Mouse (Mus musculus) midbrain, embryonic 13.5 days (tissue): ENCODE measurements around the gene Rec8. TPM values are rescaled to one million over a fixed set of nuclear protein-coding genes. Genes with fewer than 3 reads are reported as not detected.

ENCODE experiments used
- ATAC-seq: fragments of 200-750 bp; cut with Nextera tagmentation; 2 replicates; pipeline ENCODE4 v1.8.0; 2017; ENCODE audit warnings: mild to moderate bottlenecking, moderate TSS enrichment, moderate library complexity
- H3K27ac ChIP-seq: fragments of 300-500 bp; sonication (generic); 2 replicates; pipeline ENCODE4 v1.5.1; 2015; ENCODE audit warnings: inconsistent platforms, mild to moderate bottlenecking, moderate library complexity
- H3K27me3 ChIP-seq: fragments of 300-500 bp; sonication (generic); 2 replicates; pipeline ENCODE4 v1.6.1; 2015; ENCODE audit warnings: mild to moderate bottlenecking, inconsistent platforms
- H3K36me3 ChIP-seq: fragments of 300-500 bp; sonication (generic); 2 replicates; pipeline ENCODE4 v1.6.1; 2015; ENCODE audit warnings: mild to moderate bottlenecking, inconsistent platforms
- H3K4me1 ChIP-seq: fragments of 300-500 bp; sonication (generic); replicated peaks from 2 replicates; pipeline ENCODE4 v1.6.1; 2015; ENCODE audit warnings: inconsistent platforms
- H3K4me2 ChIP-seq: fragments of 300-500 bp; sonication (generic); replicated peaks from 2 replicates; pipeline ENCODE4 v1.6.1; 2015; ENCODE audit warnings: moderate library complexity, mild to moderate bottlenecking, inconsistent platforms
- H3K4me3 ChIP-seq: fragments of 300-500 bp; sonication (generic); replicated peaks from 2 replicates; pipeline ENCODE4 v1.5.1; 2015; ENCODE audit warnings: mild to moderate bottlenecking, inconsistent platforms
- H3K9ac ChIP-seq: fragments of 300-500 bp; sonication (generic); replicated peaks from 2 replicates; pipeline ENCODE4 v1.6.1; 2015; ENCODE audit warnings: mild to moderate bottlenecking, inconsistent platforms
- H3K9me3 ChIP-seq: fragments of 300-500 bp; sonication (generic); 2 replicates; pipeline ENCODE4 v1.6.1; 2016; ENCODE audit warnings: mild to moderate bottlenecking, inconsistent platforms
- WGBS: fragments of 180-500 bp; shearing (Covaris S2); methylation state at CpG from one replicate; pipeline ENCODE4 v1.1.7; 2015; 5-methylcytosine and 5-hydroxymethylcytosine counted together
- polyA plus RNA-seq: library from polyadenylated mRNA; unstranded; fragments of >200 nt; fragmentation: Nextera tagmentation; extraction: Ambion mirVana; gene quantifications from 2 replicates; pipeline ENCODE4 v1.2.1, GENCODE M21; 2015

Rec8 gene
- 6.6 and 7.3 TPM in 2 replicates for polyA plus RNA-seq

DNA sequence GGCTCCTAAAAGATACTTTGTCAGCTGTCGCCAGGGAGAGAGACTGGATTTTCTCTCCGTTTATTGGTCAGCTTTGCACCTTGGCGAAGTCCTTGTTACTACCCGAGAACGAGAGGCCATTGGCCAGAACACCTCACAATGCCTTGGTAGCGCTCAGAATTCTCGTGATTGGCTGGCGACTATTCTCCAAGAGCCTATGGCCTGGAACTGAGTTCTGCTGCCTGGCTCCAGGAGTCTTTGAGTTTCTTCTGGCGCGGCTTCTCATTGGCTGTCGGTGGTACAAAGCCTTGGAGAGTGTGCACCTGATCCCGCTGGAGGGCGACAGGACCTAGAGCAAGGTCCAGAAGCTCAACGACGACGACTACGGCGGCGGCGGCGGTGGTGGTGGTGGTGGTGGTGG lies at the start of gene Rec8:
TSS of gene Rec8 (plus strand) at position 216 of the 400 bp plus-strand sequence.
- Histone ChIP-seq H3K27me3 (no peaks in the 10 kb centered on the region), H3K4me2 (peak within 1 kb of the TSS; percentile 29), H3K27ac (no peak within 1 kb of the TSS), H3K4me3 (peak within 1 kb of the TSS; percentile 23), H3K9ac (no peak within 1 kb of the TSS), H3K9me3 (no peaks in the 10 kb centered on the region), H3K36me3 (no peaks in the 10 kb centered on the region), H3K4me1 (no peaks in the 10 kb centered on the region)
- 26% methylated on average over 21 of the region's 21 CpGs for WGBS
- peak; percentile 75 for ATAC-seq

DNA sequence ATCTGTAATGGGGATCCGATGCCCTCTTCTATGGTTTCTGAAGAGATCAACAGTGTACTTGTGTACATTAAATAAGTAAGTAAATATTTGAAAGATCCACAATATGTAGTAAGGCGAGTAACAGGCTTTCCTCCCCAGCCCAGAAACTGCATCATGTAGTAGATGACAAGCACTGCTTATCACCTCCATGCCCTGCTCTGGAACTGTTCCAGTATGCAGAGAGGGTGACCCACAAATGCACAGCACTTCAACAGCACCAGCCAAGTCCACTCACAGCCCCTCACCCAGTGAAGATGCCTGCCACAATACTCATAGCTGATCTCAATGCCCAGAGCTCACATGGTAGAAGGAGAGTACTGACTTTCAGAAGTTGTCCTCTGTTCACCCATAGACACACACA lies 47.2 kb upstream of the Rec8 start:
- 88% methylated on average over 2 of the region's 2 CpGs for WGBS
- Histone ChIP-seq H3K4me1 (no peaks in the 10 kb centered on the region), H3K27ac (no peak overlapping the region), H3K27me3 (no peaks in the 10 kb centered on the region), H3K9ac (no peak overlapping the region), H3K9me3 (no peaks in the 10 kb centered on the region), H3K4me3 (no peak overlapping the region), H3K36me3 (peaks cover 55% of the 10 kb centered on the region), H3K4me2 (no peak overlapping the region)
- ATAC-seq = no peak

DNA sequence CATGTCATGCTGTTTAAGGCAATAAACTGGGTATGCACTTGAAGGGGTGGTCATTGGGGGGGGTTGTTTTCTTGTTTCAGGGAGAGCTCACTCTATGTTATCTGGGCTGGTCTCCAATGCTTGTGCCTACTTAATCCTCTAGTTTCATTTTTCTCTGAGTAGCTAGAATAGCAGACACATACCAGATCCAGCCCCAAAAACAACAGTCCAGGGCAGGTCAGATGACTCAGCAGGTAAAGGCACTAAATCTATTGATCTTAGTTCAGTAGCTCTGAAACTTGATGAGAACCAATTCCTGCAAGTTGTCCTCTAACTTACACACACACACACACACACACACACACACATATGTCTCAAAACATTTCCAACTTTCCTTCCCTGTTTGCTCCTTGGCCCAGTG lies 46.1 kb upstream of the Rec8 start:
- H3K27ac ChIP-seq = no peak overlapping the region
- H3K4me2 ChIP-seq = no peak overlapping the region
- no peaks in the 10 kb centered on the region for H3K27me3 ChIP-seq
- H3K9ac ChIP-seq = no peak overlapping the region
- H3K4me1 ChIP-seq = no peaks in the 10 kb centered on the region
- no peaks in the 10 kb centered on the region for H3K9me3 ChIP-seq
- peaks cover 43% of the 10 kb centered on the region for H3K36me3 ChIP-seq
- ATAC-seq = no peak
- no peak overlapping the region for H3K4me3 ChIP-seq

DNA sequence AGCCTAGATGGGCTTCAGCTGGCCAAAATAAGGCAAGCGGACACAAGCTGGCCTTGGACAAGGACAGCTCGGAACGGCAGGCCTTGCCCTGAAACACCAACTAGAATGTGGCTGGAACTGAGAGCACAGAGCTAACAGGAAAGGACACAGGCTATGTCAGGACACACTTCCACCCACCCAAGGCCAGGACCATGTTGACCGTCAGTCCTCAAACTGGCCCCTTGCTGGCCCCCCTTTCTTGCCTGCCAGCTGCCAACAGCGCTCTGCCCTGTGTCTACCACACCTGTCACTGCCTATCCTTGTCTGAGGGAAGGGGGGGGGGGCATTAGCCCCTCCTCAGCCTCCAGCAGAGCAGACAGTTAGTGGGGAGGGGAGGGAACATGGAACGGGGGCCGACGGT lies 42.5 kb upstream of the Rec8 start, which contains the start of gene Fitm1:
TSS of gene Fitm1 (plus strand) at position 316 of the 400 bp plus-strand sequence.
- Histone ChIP-seq H3K27me3 (no peaks in the 10 kb centered on the region), H3K36me3 (peaks cover 14% of the 10 kb centered on the region), H3K4me3 (no peak within 1 kb of the TSS), H3K9ac (no peak within 1 kb of the TSS), H3K9me3 (no peaks in the 10 kb centered on the region), H3K4me1 (peaks cover 20% of the 10 kb centered on the region), H3K4me2 (no peak within 1 kb of the TSS), H3K27ac (no peak within 1 kb of the TSS)
- no peak for ATAC-seq
- WGBS = 79% methylated on average over 8 of the region's 8 CpGs

DNA sequence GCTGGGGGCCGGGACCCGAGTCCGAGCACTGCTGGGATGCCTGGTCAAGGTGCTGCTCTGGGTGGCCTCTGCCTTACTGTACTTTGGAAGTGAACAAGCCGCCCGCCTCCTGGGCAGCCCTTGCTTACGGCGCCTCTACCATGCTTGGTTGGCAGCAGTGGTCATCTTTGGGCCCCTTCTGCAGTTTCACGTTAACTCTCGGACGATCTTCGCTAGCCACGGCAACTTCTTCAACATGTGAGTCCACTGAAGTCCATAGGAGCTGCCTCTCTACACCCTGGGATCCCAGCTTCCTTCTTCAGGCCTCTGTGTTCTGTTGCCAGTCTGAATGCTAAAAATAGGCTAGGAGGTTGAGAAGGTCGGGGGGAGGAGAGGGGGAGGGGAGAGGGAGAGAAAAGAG lies 42.1 kb upstream of the Rec8 start:
- no peak overlapping the region for H3K9ac ChIP-seq
- no peak for ATAC-seq
- WGBS = 77% methylated on average over 13 of the region's 13 CpGs

DNA sequence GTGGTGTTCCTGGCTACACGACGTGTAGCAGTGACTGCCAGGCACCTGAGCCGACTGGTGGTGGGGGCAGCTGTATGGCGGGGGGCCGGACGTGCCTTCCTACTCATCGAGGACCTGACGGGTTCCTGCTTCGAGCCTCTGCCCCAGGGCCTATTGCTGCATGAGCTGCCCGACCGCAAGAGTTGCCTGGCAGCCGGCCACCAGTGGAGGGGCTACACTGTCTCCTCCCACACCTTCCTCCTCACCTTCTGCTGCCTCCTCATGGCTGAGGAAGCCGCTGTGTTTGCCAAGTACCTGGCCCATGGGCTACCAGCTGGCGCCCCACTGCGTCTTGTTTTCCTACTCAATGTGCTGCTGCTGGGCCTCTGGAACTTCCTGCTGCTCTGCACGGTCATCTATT lies 41.5 kb upstream of the Rec8 start:
- H3K27me3 ChIP-seq = no peaks in the 10 kb centered on the region

More for the DNA sequence above, 42.1 kb upstream of the Rec8 start:
- no peaks in the 10 kb centered on the region for H3K27me3 ChIP-seq
- H3K27ac ChIP-seq = no peak overlapping the region
- H3K36me3 ChIP-seq = peaks cover 14% of the 10 kb centered on the region
- H3K4me2 ChIP-seq = no peak overlapping the region
- no peak overlapping the region for H3K4me3 ChIP-seq
- peaks cover 20% of the 10 kb centered on the region for H3K4me1 ChIP-seq
- no peaks in the 10 kb centered on the region for H3K9me3 ChIP-seq

DNA sequence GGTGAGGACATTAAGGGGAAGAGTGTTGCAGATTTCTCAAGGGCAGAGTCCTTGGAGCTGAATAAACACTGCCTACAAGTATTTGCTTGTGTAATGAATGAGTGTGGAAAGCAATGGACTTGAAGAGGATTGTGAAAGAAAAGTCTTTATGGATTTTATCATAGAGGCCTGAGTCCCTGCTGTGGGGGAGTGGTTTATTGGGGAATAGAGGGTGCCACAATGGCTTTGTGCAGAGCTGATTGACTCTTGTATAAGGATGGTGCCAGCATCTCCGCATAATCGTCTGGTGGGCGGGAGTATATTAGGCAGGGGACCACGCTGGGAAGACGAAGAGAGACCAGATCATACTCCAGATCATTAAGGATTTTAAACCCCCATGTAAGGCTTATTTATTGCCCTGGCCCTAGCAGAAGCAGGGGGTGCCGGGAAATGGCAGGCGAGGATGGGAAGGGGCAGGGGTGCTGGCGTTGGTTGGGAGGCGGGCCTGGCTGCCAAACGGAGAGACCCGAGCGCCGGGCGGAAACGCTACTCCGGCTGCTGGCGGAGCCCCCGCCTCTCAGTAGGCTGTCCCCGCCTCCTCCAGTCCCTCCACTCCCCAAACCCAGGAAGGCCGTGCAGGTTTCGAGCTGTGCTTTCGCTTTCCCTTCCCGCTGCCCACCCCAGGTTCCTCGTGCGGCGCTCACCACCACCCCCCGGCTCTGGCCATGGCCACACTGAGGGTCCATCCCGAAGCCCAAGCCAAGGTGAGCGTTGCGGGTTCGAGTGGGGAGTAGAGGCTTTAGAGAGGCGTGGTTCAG lies 39.8 kb upstream of the Rec8 start, which contains the start of gene Psme1:
TSS of gene Psme1 (plus strand) at position 253 of the 797 bp plus-strand sequence.
- peak within 1 kb of the TSS; percentile 53 for H3K4me3 ChIP-seq
- peak; percentile 94 for ATAC-seq
- H3K27ac ChIP-seq = peak within 1 kb of the TSS; percentile 86
- peak within 1 kb of the TSS; percentile 81 for H3K9ac ChIP-seq
- no peaks in the 10 kb centered on the region for H3K9me3 ChIP-seq
- peak within 1 kb of the TSS; percentile 88 for H3K4me2 ChIP-seq
- H3K27me3 ChIP-seq = no peaks in the 10 kb centered on the region
- under 1% methylated on average over 31 of the region's 32 CpGs for WGBS
- peaks cover 21% of the 10 kb centered on the region for H3K36me3 ChIP-seq
- peaks cover 20% of the 10 kb centered on the region for H3K4me1 ChIP-seq

More for the DNA sequence above, 41.5 kb upstream of the Rec8 start:
- Histone ChIP-seq H3K4me3 (no peak overlapping the region), H3K9me3 (no peaks in the 10 kb centered on the region), H3K9ac (no peak overlapping the region), H3K4me2 (no peak overlapping the region), H3K4me1 (peaks cover 20% of the 10 kb centered on the region), H3K36me3 (peaks cover 17% of the 10 kb centered on the region), H3K27ac (no peak overlapping the region)
- 85% methylated on average over 16 of the region's 16 CpGs for WGBS
- ATAC-seq = no peak

DNA sequence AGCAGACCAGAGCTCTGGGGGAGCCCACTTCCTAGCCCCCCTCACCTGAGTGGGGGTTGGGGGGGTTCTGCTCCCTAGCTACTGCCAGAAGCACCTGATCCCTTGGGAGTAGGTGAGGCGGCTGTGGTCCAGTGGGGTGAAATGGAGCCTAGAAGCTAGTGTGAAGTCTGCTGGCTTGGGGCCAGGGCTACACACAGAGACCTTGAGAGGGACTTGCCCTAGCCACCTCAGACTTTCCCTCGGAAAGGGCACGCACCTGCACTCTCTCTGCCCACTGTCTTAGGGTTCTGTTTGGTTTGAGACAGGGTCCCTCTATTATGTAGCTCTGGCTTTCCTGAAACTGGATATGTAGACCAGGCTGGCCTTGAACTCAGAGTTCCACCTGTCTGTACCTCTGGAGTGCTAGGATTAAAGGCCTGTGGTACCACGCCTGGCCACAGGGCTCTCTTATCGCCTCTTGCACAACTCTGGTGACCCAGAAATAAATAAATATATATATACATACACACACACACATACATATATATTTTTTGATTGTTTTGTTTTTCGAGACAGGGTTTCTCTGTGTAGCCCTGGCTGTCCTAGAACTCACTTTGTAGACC lies 39.1 kb upstream of the Rec8 start:
- Histone ChIP-seq H3K36me3 (peaks cover 21% of the 10 kb centered on the region), H3K27me3 (no peaks in the 10 kb centered on the region), H3K9me3 (no peaks in the 10 kb centered on the region), H3K4me1 (peaks cover 20% of the 10 kb centered on the region), H3K4me2 (peak overlapping the region; percentile 88), H3K27ac (peak overlapping the region; percentile 86), H3K4me3 (peak overlapping the region; percentile 53), H3K9ac (peak overlapping the region; percentile 81)
- WGBS = 34% methylated on average over 6 of the region's 6 CpGs
- peak; percentile 55 for ATAC-seq

DNA sequence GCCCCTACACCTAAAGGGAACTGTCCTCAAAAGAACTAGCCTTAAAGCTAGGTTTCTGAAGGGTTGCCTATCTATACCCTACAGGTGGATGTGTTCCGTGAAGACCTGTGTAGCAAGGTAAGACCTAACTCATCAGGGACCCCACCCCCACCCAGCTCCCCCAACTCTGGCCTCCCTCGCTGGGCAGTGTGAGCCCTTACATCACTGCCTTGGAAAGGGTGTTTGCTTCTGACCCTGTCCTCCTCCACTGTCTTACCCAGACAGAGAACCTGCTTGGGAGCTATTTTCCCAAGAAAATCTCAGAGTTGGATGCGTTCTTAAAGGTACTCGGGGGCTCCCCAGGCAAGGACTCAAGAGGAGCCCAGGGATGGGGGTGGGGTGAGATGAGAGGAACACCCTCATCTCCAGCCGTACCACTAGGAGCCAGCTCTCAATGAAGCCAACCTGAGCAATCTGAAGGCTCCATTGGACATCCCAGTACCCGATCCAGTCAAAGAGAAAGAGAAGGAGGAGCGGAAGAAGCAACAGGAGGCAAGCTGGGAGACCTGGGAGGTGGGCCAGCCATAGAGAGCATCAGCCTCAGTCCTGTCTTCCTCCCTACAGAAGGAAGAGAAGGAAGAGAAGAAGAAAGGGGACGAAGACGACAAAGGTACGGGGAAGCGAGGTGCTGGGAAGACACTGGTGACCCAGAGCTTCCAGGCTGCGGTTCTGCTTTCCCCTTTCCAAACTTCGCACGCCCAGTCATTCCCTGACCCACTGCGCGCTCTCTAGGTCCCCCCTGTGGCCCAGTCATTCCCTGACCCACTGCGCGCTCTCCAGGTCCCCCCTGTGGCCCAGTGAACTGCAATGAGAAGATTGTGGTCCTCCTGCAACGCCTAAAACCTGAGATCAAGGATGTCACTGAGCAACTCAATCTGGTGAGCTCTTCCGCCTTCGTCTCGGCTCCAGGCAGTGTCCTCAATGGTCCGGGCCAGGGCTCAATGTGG lies 38.0 kb upstream of the Rec8 start:
- H3K9ac ChIP-seq = no peak overlapping the region

DNA sequence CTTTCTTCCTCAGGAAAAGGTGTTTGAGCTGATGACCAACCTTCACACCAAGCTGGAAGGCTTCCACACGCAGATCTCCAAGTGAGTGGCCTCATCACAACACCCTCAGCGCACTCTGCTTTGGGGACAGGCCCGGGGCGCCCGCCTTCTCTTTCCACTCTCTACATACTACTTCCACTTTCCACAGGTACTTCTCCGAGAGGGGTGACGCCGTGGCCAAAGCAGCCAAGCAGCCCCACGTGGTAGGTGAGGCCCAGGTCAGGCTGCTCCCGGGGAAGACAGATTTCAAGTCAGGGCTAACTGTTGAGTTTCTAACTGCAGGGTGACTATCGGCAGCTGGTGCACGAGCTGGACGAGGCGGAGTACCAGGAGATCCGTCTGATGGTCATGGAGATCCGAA lies 37.1 kb upstream of the Rec8 start:
- no peak for ATAC-seq
- WGBS = 95% methylated on average over 16 of the region's 16 CpGs
- no peak overlapping the region for H3K4me3 ChIP-seq

More for the DNA sequence above, 38.0 kb upstream of the Rec8 start:
- H3K27ac ChIP-seq = no peak overlapping the region
- peaks cover 21% of the 10 kb centered on the region for H3K36me3 ChIP-seq
- WGBS = 83% methylated on average over 23 of the region's 23 CpGs
- H3K4me2 ChIP-seq = 0 out of 2 replicates have a peak overlapping the region, but pooled peaks have one; percentile 88
- no peak overlapping the region for H3K4me3 ChIP-seq
- no peaks in the 10 kb centered on the region for H3K9me3 ChIP-seq
- no peaks in the 10 kb centered on the region for H3K27me3 ChIP-seq
- peaks cover 26% of the 10 kb centered on the region for H3K4me1 ChIP-seq
- no peak for ATAC-seq

DNA sequence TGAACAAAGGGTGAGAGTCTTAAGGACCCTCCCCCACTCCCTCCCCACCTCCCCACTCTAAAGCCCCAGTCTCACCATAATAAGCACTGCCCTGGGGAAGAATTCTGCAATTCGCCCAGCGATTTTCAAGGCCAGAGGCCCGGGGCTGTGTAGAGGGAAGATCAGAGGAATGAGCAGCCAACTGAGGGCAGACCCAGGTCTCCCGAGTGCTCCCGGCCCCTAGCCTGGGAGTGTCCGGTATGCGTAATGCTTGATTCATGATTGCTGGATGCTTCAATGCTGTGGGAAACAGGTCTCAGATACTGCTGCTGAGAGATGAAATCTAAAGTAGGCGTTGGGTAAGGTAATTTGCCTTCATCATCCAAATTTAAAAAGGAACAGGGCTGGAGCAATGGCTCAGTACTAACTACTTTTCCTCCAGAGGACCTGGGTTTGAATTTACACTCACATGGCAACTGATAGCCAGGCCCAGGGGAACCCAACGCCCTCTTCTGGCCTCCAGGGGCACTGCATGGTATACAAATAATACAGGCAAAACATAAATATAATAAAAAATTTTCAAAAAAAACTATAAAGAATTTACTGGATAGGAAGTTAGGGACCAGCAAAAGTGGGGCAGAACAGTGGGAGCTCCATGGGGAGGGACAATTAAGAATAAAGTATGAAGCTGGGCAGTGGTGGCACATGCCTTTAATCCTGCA lies 35.7 kb upstream of the Rec8 start:
- H3K4me3 ChIP-seq = no peak overlapping the region
- H3K27me3 ChIP-seq = no peaks in the 10 kb centered on the region
- no peaks in the 10 kb centered on the region for H3K9me3 ChIP-seq
- peaks cover 24% of the 10 kb centered on the region for H3K36me3 ChIP-seq
- ATAC-seq = no peak
- H3K4me1 ChIP-seq = peaks cover 32% of the 10 kb centered on the region
- WGBS = 67% methylated on average over 9 of the region's 9 CpGs
- no peak overlapping the region for H3K9ac ChIP-seq
- no peak overlapping the region for H3K4me2 ChIP-seq
- no peak overlapping the region for H3K27ac ChIP-seq

More for the DNA sequence above, 37.1 kb upstream of the Rec8 start:
- H3K27me3 ChIP-seq = no peaks in the 10 kb centered on the region
- peaks cover 32% of the 10 kb centered on the region for H3K4me1 ChIP-seq
- H3K4me2 ChIP-seq = no peak overlapping the region
- H3K36me3 ChIP-seq = peaks cover 21% of the 10 kb centered on the region
- H3K27ac ChIP-seq = no peak overlapping the region
- H3K9ac ChIP-seq = no peak overlapping the region
- H3K9me3 ChIP-seq = no peaks in the 10 kb centered on the region
